Mouse (Mus musculus): ENCODE measurements around the gene Vcam1.

Gene Vcam1

DNA sequence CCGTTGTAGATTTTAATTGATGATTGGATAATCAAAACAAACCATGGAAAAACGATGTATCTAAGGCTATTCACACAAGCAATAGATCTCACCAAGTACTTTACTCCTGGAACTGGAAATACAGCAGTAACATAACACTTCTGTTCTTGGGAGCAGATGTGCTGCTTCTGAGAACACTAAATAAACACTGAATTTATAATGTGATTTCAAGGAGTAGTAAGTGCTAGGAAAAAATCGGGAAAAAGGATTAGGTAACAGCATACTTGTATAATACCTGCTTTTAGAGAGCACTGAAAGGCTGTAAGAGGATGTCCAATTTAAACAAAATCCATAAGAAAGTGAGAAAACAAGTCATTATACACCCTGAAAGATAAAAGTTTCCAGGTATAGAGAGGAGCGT lies 43.5 kb downstream of the Vcam1 start:
- DNase-seq (ENCODE audit: low spot score), result no peak

DNA sequence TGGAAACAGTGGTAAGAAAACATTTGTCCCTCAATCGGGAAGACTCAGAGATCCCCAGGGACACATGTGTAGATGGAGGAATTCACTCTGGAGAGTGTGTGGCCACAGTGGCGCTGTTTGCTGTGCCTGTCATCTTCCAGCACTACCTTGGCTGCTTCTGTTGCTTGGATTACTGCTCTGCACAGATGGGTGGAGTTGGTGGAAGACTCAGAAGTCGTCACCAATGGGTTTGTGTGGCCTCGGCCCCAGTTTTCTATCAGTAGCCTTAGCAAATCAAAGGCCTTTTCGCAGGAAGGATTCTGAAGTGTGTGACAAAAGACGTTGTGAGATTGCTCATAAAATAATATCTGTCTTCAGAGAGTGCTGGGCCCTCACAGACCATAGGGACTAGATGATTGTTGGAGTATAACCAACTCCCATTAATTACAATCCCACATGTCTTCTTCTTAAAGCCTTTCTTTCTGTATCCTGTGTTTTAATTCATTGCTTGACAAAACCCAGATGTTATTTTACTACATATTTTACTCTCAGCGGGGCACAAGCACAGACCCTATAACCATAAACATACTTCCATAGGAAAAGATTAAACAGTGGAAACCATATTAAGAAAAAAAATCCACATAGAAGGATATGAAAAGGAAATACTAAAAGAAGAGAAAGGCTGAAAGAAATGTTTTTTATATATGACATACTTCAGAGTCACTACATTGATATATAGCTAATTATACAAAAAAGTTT lies 48.4 kb downstream of the Vcam1 start:
- DNase-seq (ENCODE audit: low spot score), result no peak

GRCm38 (mm10) chr3:116080166-116080788 lies 49.2 kb downstream of the Vcam1 start:
- no peak for DNase-seq (ENCODE audit: low spot score)

- DNase-seq (ENCODE audit: low spot score), result no peak
Measured at GRCm38 (mm10) chr3:116078490-116078889, 51.0 kb downstream of the Vcam1 start.

DNA sequence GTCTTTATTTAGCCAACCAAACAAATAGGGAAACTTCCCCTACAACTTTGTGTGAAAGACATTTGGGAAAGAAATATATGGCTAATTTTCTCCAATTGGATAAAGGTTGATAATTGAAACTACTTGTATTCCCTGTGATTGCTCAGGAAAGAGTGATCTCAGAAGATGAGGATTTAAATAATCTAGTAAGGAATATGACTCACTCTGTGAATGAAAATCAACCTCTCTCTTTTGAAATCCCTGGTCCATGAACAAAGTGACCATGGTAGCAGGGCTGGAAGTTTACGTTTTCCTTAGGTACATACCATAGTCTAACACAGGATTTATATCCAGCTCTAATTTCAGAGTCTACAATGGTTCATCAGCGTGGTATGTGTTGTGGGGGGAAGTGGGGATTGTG lies 52.7 kb downstream of the Vcam1 start:
- no peak for DNase-seq (ENCODE audit: low spot score)

DNA sequence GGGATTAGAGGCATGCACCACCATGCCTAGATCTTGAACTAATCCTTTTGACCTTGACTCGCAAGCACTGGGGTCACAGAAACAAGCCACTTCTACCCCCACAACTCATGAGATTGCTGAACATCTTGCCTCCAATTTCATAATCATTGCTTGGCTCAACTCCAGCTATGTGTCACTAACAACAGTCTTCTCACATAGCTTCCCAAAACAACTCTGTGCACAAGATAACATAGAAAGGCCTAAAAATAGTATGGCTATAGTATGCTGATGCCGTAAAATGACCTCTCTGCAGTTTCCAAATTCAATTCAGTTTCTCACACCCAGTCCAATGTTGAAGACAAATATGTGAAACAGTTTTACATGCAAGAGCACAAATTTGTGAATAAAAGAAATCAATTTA lies 56.9 kb downstream of the Vcam1 start:
- no peak for DNase-seq (ENCODE audit: low spot score)

- DNase-seq (ENCODE audit: low spot score), result no peak
Measured at GRCm38 (mm10) chr3:116062141-116062540, 67.3 kb downstream of the Vcam1 start.

DNA sequence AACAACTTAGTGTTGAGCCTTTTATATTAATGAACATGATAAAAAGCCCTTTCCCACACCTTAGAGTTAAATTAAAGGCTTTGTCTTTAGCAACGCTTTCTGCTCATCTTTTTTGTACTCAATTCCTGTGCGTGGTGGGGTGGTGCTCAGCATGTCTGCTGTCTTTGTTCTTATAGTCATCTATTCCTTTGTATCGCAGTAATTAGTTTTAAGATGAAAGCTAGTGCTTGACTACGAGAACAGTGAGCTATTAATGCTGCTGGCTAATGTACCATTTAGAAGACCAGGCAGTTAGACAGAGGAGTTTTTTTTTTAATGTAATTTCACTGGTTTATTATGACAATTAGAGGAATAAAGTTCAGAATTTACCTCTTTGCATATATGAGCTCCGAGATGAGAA lies 69.2 kb downstream of the Vcam1 start:
- no peak for DNase-seq (ENCODE audit: low spot score)

Data from MN1 (cell line).